Mouse (Mus musculus) T-cell, adult 2 months (primary cell): Measurements from ENCODE around the gene Psmb8.

ENCODE experiments used
- DNase-seq: peaks from one replicate; pipeline ENCODE4 v3.0.0; 2022; ENCODE audit warnings: low spot score

Gene Psmb8

GRCm38 (mm10) chr17:34193468-34193867 lies 4.1 kb upstream of the Psmb8 start:
- no peak for DNase-seq

- DNase-seq, result no peak
Measured at GRCm38 (mm10) chr17:34194723-34195122, 2.8 kb upstream of the Psmb8 start.

- DNase-seq, result peak; percentile 85
Measured at GRCm38 (mm10) chr17:34196491-34196890, 1.0 kb upstream of the Psmb8 start.

GRCm38 (mm10) chr17:34197904-34198520 lies 491 bp downstream of the Psmb8 start:
- peak; percentile 80 for DNase-seq

- no peak for DNase-seq
Measured at GRCm38 (mm10) chr17:34198521-34198912, 996 bp downstream of the Psmb8 start.

- no peak for DNase-seq
Measured at GRCm38 (mm10) chr17:34199050-34199619, 1.6 kb downstream of the Psmb8 start.

- no peak for DNase-seq
Measured at GRCm38 (mm10) chr17:34200047-34200446, 2.5 kb downstream of the Psmb8 start.

GRCm38 (mm10) chr17:34200772-34201505 lies 3.4 kb downstream of the Psmb8 start:
- DNase-seq, result no peak

GRCm38 (mm10) chr17:34201506-34202055 lies 4.1 kb downstream of the Psmb8 start:
- DNase-seq, result no peak

- DNase-seq, result no peak
Measured at GRCm38 (mm10) chr17:34202760-34203442, 5.4 kb downstream of the Psmb8 start.

- DNase-seq, result no peak
Measured at GRCm38 (mm10) chr17:34203444-34203843, 5.9 kb downstream of the Psmb8 start, which contains the start of gene Tap2. Gene Tap2 (plus strand): TSS chr17:34203527.

- peak; percentile 90 for DNase-seq
Measured at GRCm38 (mm10) chr17:34204303-34205010, 6.9 kb downstream of the Psmb8 start.

GRCm38 (mm10) chr17:34205021-34205745 lies 7.7 kb downstream of the Psmb8 start:
- peak; percentile 27 for DNase-seq

GRCm38 (mm10) chr17:34205746-34206176 lies 8.2 kb downstream of the Psmb8 start:
- peak; percentile 62 for DNase-seq

GRCm38 (mm10) chr17:34206731-34207130 lies 9.2 kb downstream of the Psmb8 start:
- DNase-seq, result no peak

- DNase-seq, result peak; percentile 35
Measured at GRCm38 (mm10) chr17:34207456-34207855, 9.9 kb downstream of the Psmb8 start.

GRCm38 (mm10) chr17:34207866-34208265 lies 10.3 kb downstream of the Psmb8 start:
- DNase-seq, result no peak

- DNase-seq, result peak; percentile 0
Measured at GRCm38 (mm10) chr17:34208421-34208820, 10.9 kb downstream of the Psmb8 start.

- peak; percentile 49 for DNase-seq
Measured at GRCm38 (mm10) chr17:34209680-34210079, 12.2 kb downstream of the Psmb8 start.

GRCm38 (mm10) chr17:34210599-34210998 lies 13.1 kb downstream of the Psmb8 start:
- peak; percentile 45 for DNase-seq
